Mouse (Mus musculus): Measurements from ENCODE around the gene Pde6h.

DNA sequence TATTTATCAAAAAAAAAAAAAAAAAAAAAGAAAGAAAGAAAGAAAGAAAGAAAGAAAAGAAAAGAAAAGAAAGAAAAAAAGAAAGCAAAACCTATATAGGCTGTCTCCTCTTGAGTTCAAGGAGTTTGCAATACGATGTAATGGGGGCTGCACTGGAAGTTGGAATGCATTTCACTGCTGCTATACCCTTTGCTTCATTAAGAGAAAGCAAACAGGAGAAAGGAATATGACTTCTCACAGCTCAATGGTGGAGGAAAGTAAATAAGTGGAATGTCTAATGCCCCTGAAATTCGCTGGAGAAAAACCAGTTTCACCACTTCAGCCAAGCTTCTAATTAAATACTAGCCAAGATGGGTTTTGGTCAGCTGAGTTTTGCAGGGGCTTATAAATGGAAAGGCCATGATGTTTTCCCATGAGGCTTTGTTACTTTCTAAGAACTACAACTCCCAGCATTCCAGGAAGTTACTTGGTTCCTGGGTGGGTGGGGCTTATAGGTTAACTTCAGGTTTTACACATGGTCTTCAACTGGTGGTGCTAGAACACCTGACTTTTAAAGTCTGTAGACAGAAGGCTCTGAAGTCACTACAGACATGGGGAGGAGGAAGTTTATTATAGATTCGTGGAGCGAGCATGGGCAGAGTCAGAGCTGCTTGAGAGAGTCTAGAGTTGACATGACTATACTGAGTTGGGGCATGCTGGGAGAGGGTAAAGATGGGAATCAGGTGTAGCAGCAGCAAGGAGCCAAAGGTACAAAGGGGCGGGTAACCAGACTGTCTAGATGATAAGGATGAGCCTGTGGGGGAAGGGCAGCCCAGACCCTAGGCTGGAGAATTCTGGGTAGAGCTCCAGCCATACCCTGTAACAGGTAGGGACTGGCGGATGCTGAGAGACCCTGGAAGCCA, 77.9 kb downstream of the Pde6h start:
- TF ChIP-seq CTCF (IDR thresholded peaks at IDR 0.05) (no peak), EP300 (IDR thresholded peaks at IDR 0.05) (no peak)
